Mouse (Mus musculus) midbrain, embryonic 10.5 days (tissue): ENCODE results near the gene Mtr. TPM values are rescaled to one million over a fixed set of nuclear protein-coding genes. Genes with fewer than 3 reads are reported as not detected.

Experiments used
- DNase-seq: peaks from one replicate; pipeline ENCODE4 v3.0.0-alpha.2; 2017; ENCODE audit warnings: low spot score
- H3K27ac ChIP-seq: fragments of 300-500 bp; sonication (generic); replicated peaks from 2 replicates; pipeline ENCODE4 v1.5.1; 2016; ENCODE audit warnings: mild to moderate bottlenecking
- H3K27me3 ChIP-seq: fragments of 300-500 bp; sonication (generic); 2 replicates; pipeline ENCODE4 v1.6.1; 2016; ENCODE audit warnings: low read depth, mild to moderate bottlenecking; ENCODE audit not compliant: poor library complexity, severe bottlenecking
- H3K36me3 ChIP-seq: fragments of 300-500 bp; sonication (generic); 2 replicates; pipeline ENCODE4 v1.6.1; 2016; ENCODE audit warnings: mild to moderate bottlenecking, moderate library complexity
- H3K4me1 ChIP-seq: fragments of 300-500 bp; sonication (generic); 2 replicates; pipeline ENCODE4 v1.6.1; 2016
- H3K4me3 ChIP-seq: fragments of 300-500 bp; sonication (generic); 2 replicates; pipeline ENCODE4 v1.5.1; 2016; ENCODE audit warnings: mild to moderate bottlenecking, moderate library complexity
- H3K9me3 ChIP-seq: fragments of 300-500 bp; sonication (generic); replicated peaks from 2 replicates; pipeline ENCODE4 v1.6.1; 2016; ENCODE audit warnings: mild to moderate bottlenecking
- WGBS: fragments of 180-500 bp; shearing (Covaris S2); methylation state at CpG from one replicate; pipeline ENCODE4 v1.1.7; 2016; 5-methylcytosine and 5-hydroxymethylcytosine counted together
- polyA plus RNA-seq: library from polyadenylated mRNA; unstranded; fragments of >200 nt; fragmentation: Nextera tagmentation; extraction: Ambion mirVana; gene quantifications from 2 replicates; pipeline ENCODE4 v1.2.1, GENCODE M21; 2016

Mtr gene
- polyA plus RNA-seq, 1 experiment from 2014 or later = 16.5 TPM

- Histone ChIP-seq H3K27me3 (no peaks in the 10 kb centered on the region), H3K9me3 (no peaks in the 10 kb centered on the region), H3K27ac (no peak overlapping the region), H3K36me3 (peaks cover 85% of the 10 kb centered on the region), H3K4me3 (no peak overlapping the region), H3K4me1 (no peaks in the 10 kb centered on the region)
- no peak for DNase-seq
- WGBS = 93% methylated on average over 14 of the region's 14 CpGs
Measured at GRCm38 (mm10) chr13:12218603-12219002, 39.3 kb downstream of the Mtr start.

GRCm38 (mm10) chr13:12214922-12215321 is 43.0 kb downstream of the Mtr start:
- Histone ChIP-seq H3K36me3 (peaks cover 78% of the 10 kb centered on the region), H3K27ac (no peak overlapping the region), H3K27me3 (no peaks in the 10 kb centered on the region), H3K4me1 (no peaks in the 10 kb centered on the region), H3K4me3 (no peak overlapping the region), H3K9me3 (no peaks in the 10 kb centered on the region)
- DNase-seq = no peak
- WGBS = 92% methylated on average over 5 of the region's 5 CpGs

- DNase-seq = no peak
- Histone ChIP-seq H3K27ac (no peak overlapping the region), H3K9me3 (no peaks in the 10 kb centered on the region), H3K4me1 (no peaks in the 10 kb centered on the region), H3K27me3 (no peaks in the 10 kb centered on the region), H3K4me3 (no peak overlapping the region), H3K36me3 (peaks cover 68% of the 10 kb centered on the region)
- 84% methylated on average over 2 of the region's 2 CpGs for WGBS
Measured at GRCm38 (mm10) chr13:12211058-12211457, 46.9 kb downstream of the Mtr start.

- no peaks in the 10 kb centered on the region for H3K4me1 ChIP-seq
- DNase-seq = peak; percentile 41
- no peaks in the 10 kb centered on the region for H3K27me3 ChIP-seq
- 79% methylated on average over 10 of the region's 10 CpGs for WGBS
- H3K9me3 ChIP-seq = no peaks in the 10 kb centered on the region
- no peak overlapping the region for H3K27ac ChIP-seq
- H3K4me3 ChIP-seq = no peak overlapping the region
- peaks cover 70% of the 10 kb centered on the region for H3K36me3 ChIP-seq
Measured at GRCm38 (mm10) chr13:12210023-12210762, 47.7 kb downstream of the Mtr start.

- Histone ChIP-seq H3K4me1 (no peaks in the 10 kb centered on the region), H3K27ac (no peak overlapping the region), H3K9me3 (no peaks in the 10 kb centered on the region), H3K4me3 (no peak overlapping the region), H3K36me3 (peaks cover 69% of the 10 kb centered on the region), H3K27me3 (no peaks in the 10 kb centered on the region)
- WGBS = 91% methylated on average over 5 of the region's 5 CpGs
- no peak for DNase-seq
Measured at GRCm38 (mm10) chr13:12200372-12200771, 57.5 kb downstream of the Mtr start.

GRCm38 (mm10) chr13:12198486-12198885 is 59.4 kb downstream of the Mtr start:
- Histone ChIP-seq H3K36me3 (peaks cover 72% of the 10 kb centered on the region), H3K9me3 (no peaks in the 10 kb centered on the region), H3K4me3 (no peak overlapping the region), H3K4me1 (no peaks in the 10 kb centered on the region), H3K27me3 (no peaks in the 10 kb centered on the region), H3K27ac (no peak overlapping the region)
- no peak for DNase-seq
- WGBS = 93% methylated on average over 2 of the region's 2 CpGs

- Histone ChIP-seq H3K4me3 (no peak overlapping the region), H3K27me3 (no peaks in the 10 kb centered on the region), H3K36me3 (peaks cover 87% of the 10 kb centered on the region), H3K27ac (no peak overlapping the region), H3K4me1 (no peaks in the 10 kb centered on the region), H3K9me3 (no peaks in the 10 kb centered on the region)
- DNase-seq = no peak
- WGBS = 89% methylated on average over 4 of the region's 4 CpGs
Measured at GRCm38 (mm10) chr13:12196861-12197260, 61.1 kb downstream of the Mtr start.

GRCm38 (mm10) chr13:12196012-12196411 is 61.9 kb downstream of the Mtr start:
- Histone ChIP-seq H3K36me3 (peaks cover 87% of the 10 kb centered on the region), H3K4me3 (no peak overlapping the region), H3K4me1 (no peaks in the 10 kb centered on the region), H3K27ac (no peak overlapping the region), H3K9me3 (no peaks in the 10 kb centered on the region), H3K27me3 (no peaks in the 10 kb centered on the region)
- 95% methylated on average over 3 of the region's 3 CpGs for WGBS
- no peak for DNase-seq

- DNase-seq = no peak
- no peaks in the 10 kb centered on the region for H3K9me3 ChIP-seq
- WGBS = 91% methylated on average over 12 of the region's 12 CpGs
- H3K27ac ChIP-seq = no peak overlapping the region
- H3K27me3 ChIP-seq = no peaks in the 10 kb centered on the region
- H3K4me3 ChIP-seq = no peak overlapping the region
- no peaks in the 10 kb centered on the region for H3K4me1 ChIP-seq
- peaks cover 83% of the 10 kb centered on the region for H3K36me3 ChIP-seq
Measured at GRCm38 (mm10) chr13:12194942-12195662, 62.8 kb downstream of the Mtr start.

- 96% methylated on average over 11 of the region's 11 CpGs for WGBS
- peaks cover 62% of the 10 kb centered on the region for H3K36me3 ChIP-seq
Measured at GRCm38 (mm10) chr13:12189219-12189618, 68.7 kb downstream of the Mtr start.

GRCm38 (mm10) chr13:12188804-12189203 is 69.1 kb downstream of the Mtr start:
- H3K4me3 ChIP-seq = no peak overlapping the region
- 89% methylated on average over 11 of the region's 11 CpGs for WGBS
- H3K4me1 ChIP-seq = peaks cover 13% of the 10 kb centered on the region
- peaks cover 61% of the 10 kb centered on the region for H3K36me3 ChIP-seq
- DNase-seq = no peak
- no peak overlapping the region for H3K27ac ChIP-seq
- H3K27me3 ChIP-seq = peaks cover 19% of the 10 kb centered on the region; the same call in 1 of the 2 replicates
- H3K9me3 ChIP-seq = no peaks in the 10 kb centered on the region

More at GRCm38 (mm10) chr13:12189219-12189618, 68.7 kb downstream of the Mtr start:
- H3K9me3 ChIP-seq = no peaks in the 10 kb centered on the region
- no peak overlapping the region for H3K27ac ChIP-seq
- no peak for DNase-seq
- H3K27me3 ChIP-seq = peaks cover 19% of the 10 kb centered on the region; the same call in 1 of the 2 replicates
- no peak overlapping the region for H3K4me3 ChIP-seq
- H3K4me1 ChIP-seq = peaks cover 13% of the 10 kb centered on the region

GRCm38 (mm10) chr13:12179481-12179880 is 78.4 kb downstream of the Mtr start:
- peaks cover 6% of the 10 kb centered on the region; the same call in 1 of the 2 replicates for H3K4me1 ChIP-seq
- H3K36me3 ChIP-seq = peaks cover 6% of the 10 kb centered on the region
- H3K4me3 ChIP-seq = no peak overlapping the region
- no peak for DNase-seq
- WGBS = 80% methylated on average over 8 of the region's 8 CpGs
- H3K9me3 ChIP-seq = no peaks in the 10 kb centered on the region
- H3K27ac ChIP-seq = no peak overlapping the region
- H3K27me3 ChIP-seq = no peaks in the 10 kb centered on the region

- no peak overlapping the region for H3K4me3 ChIP-seq
- no peaks in the 10 kb centered on the region for H3K36me3 ChIP-seq
- 17% methylated on average over 3 of the region's 3 CpGs for WGBS
- no peaks in the 10 kb centered on the region for H3K9me3 ChIP-seq
- DNase-seq = no peak
- peaks cover 6% of the 10 kb centered on the region; the same call in 1 of the 2 replicates for H3K4me1 ChIP-seq
- no peaks in the 10 kb centered on the region for H3K27me3 ChIP-seq
- H3K27ac ChIP-seq = no peak overlapping the region
Measured at GRCm38 (mm10) chr13:12176761-12177160, 81.2 kb downstream of the Mtr start.
